Mouse (Mus musculus) neural tube, embryonic 14.5 days (tissue): ENCODE results near the gene Setd2. TPM values are rescaled to one million over a fixed set of nuclear protein-coding genes. Genes with fewer than 3 reads are reported as not detected.

Experiments used
- ATAC-seq: fragments of 200-750 bp; cut with Nextera tagmentation; 2 replicates; pipeline ENCODE4 v1.8.0; 2017; ENCODE audit warnings: low read depth, mild to moderate bottlenecking, moderate TSS enrichment, moderate library complexity
- H3K27ac ChIP-seq: fragments of 300-500 bp; sonication (generic); 2 replicates; pipeline ENCODE4 v1.5.1; 2014; ENCODE audit warnings: low read depth, mild to moderate bottlenecking, control low read depth, low read length, moderate library complexity, mixed read lengths
- H3K27me3 ChIP-seq: fragments of 300-500 bp; sonication (generic); 2 replicates; pipeline ENCODE4 v1.6.1; 2014; ENCODE audit warnings: low read length; ENCODE audit not compliant: control insufficient read depth, insufficient read depth
- H3K36me3 ChIP-seq: fragments of 300-500 bp; sonication (generic); 2 replicates; pipeline ENCODE4 v1.6.1; 2014; ENCODE audit warnings: low read length, mixed read lengths; ENCODE audit not compliant: control insufficient read depth, insufficient read depth
- H3K4me1 ChIP-seq: fragments of 300-500 bp; sonication (generic); 2 replicates; pipeline ENCODE4 v1.6.1; 2014; ENCODE audit warnings: low read length; ENCODE audit not compliant: control insufficient read depth, insufficient read depth
- H3K4me2 ChIP-seq: fragments of 300-500 bp; sonication (generic); 2 replicates; pipeline ENCODE4 v1.6.1; 2014; ENCODE audit warnings: mild to moderate bottlenecking, low read depth, low read length, control low read depth
- H3K4me3 ChIP-seq: fragments of 300-500 bp; sonication (generic); 2 replicates; pipeline ENCODE4 v1.5.1; 2014; ENCODE audit warnings: low read depth, low read length, control low read depth, mixed read lengths
- H3K9ac ChIP-seq: fragments of 300-500 bp; sonication (generic); replicated peaks from 2 replicates; pipeline ENCODE4 v1.6.1; 2014; ENCODE audit warnings: low read depth, mild to moderate bottlenecking, control low read depth, low read length, mixed read lengths
- H3K9me3 ChIP-seq: fragments of 300-500 bp; sonication (generic); 2 replicates; pipeline ENCODE4 v1.6.1; 2016; ENCODE audit warnings: low read length; ENCODE audit not compliant: control insufficient read depth
- WGBS: fragments of 180-500 bp; shearing (Covaris S2); extraction: QIAGEN DNeasy Blood & Tissue Kit; methylation state at CpG from one replicate; pipeline ENCODE4 v1.1.7; 2014; 5-methylcytosine and 5-hydroxymethylcytosine counted together
- polyA plus RNA-seq: library from polyadenylated mRNA; unstranded; fragments of >200 nt; fragmentation: Nextera tagmentation; extraction: Ambion mirVana; gene quantifications from 2 replicates; pipeline ENCODE4 v1.2.1, GENCODE M21; 2014

Setd2 gene
- polyA plus RNA-seq, 1 experiment from 2014 or later: 56.6 TPM

DNA sequence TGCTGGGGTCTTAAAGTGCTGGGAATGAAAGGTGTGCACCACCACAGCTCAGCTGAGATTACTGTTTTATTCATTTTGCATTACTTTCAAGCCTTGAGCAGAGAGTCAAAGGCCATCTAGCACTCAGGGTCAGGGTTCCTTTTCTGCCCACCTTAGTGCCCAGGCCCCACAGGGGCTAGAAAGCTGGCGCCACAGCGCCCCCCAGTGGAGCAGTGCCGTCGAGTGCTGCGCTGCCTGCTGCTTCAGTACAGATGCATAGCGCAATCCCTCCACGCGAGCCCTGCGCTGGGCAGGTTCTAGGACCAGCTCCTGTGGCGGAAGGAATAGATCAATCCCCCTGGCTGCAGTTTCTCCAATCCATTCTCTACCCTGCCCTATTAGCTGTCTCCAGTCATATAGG lies 98.8 kb downstream of the Setd2 start:
- 6% methylated on average over 10 of the region's 10 CpGs for whole genome bisulfite sequencing
- peak overlapping the region; percentile 24; the same call in 1 of the 2 replicates for H3K4me3 ChIP-seq
- peak overlapping the region; percentile 49 for H3K4me2 ChIP-seq
- H3K4me1 ChIP-seq: 0 out of 2 replicates have a peak, but pooled peaks cover 8% of the 10 kb centered on the region
- H3K9ac ChIP-seq: peak overlapping the region; percentile 39; the same call in 1 of the 2 replicates
- no peaks in the 10 kb centered on the region for H3K27me3 ChIP-seq
- H3K9me3 ChIP-seq: no peaks in the 10 kb centered on the region
- peak; percentile 56; the same call in 1 of the 2 replicates for ATAC-seq
- H3K27ac ChIP-seq: no peak overlapping the region
- no peaks in the 10 kb centered on the region for H3K36me3 ChIP-seq

DNA sequence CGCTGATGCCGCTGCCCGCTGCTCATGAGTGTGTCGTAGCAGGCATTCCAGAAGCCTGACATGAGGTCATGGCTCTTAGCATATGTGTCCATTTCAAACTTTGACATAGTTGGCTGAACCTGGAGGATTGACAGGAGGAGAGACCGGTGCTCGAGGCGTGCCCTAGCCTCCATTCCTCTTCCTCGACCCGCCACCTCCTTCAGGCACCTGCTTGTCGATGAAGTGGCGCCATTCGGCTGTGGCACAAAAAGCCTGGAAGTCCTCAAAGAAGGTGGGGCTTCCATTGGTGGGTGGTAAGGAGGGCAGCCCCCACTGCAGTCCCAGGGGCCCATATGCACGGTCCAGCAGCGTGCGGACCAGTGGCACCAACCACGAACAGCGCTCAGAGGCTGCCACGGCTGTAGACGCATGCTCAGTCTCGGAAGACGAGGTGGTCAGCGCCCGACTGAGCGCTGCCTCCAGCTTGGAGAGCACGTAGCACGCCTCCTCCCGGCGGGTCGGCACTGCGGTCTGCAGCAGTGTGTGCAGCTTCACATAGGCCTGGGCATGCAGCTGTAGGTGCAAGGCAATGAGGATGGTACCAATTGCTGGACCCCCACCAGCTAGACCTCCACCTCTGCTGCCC lies 99.4 kb downstream of the Setd2 start:
- Histone ChIP-seq H3K4me3 (peak overlapping the region; percentile 24), H3K9me3 (no peaks in the 10 kb centered on the region), H3K4me1 (0 out of 2 replicates have a peak, but pooled peaks cover 8% of the 10 kb centered on the region), H3K27ac (no peak overlapping the region), H3K9ac (peak overlapping the region; percentile 39; the same call in 1 of the 2 replicates), H3K36me3 (no peaks in the 10 kb centered on the region), H3K4me2 (peak overlapping the region; percentile 49), H3K27me3 (no peaks in the 10 kb centered on the region)
- WGBS: 19% methylated on average over 30 of the region's 30 CpGs
- ATAC-seq: peak; percentile 66

DNA sequence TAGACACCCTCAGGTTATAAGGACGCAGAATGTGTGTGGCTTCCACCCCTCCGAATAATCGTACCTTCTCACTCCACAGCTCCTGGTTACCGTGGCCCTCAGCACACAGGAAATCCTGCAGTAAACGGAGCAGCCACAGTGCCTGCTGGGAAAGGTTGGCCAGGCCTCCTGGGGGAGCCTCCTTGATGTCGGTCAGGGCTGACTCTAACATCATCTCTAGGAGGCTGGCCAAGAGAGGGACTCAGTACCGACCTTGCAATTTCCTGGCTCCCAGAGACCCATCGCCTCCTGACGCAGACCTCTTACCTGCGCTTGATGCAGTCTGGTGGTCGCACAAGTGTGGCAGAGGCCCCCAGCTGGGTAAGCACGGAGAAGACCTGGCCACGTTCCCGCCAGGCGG lies 100.3 kb downstream of the Setd2 start:
- Histone ChIP-seq H3K4me3 (no peak overlapping the region), H3K9me3 (no peaks in the 10 kb centered on the region), H3K27ac (no peak overlapping the region), H3K36me3 (no peaks in the 10 kb centered on the region), H3K9ac (no peak overlapping the region), H3K27me3 (no peaks in the 10 kb centered on the region), H3K4me2 (no peak overlapping the region), H3K4me1 (0 out of 2 replicates have a peak, but pooled peaks cover 8% of the 10 kb centered on the region)
- ATAC-seq: no peak
- 85% methylated on average over 15 of the region's 15 CpGs for WGBS

DNA sequence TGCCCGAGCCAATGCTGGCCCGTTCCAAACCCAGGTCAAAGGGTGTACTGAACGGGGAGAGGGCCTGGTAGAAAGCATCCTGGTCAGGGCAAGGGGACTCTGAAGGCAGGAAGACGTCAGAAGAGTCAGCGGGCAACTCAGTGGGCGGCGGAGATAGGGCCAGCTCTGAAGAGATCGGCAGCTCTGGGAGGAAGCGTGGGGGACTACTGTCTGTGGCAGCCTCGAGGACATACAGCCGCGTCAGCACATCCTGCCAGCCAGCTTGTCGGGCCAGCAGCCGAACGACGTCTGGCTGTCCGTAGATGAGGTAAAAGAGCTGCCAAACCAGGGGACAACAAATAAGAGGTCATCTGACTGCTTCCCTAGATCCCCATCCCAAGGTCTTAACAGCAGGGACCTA lies 101.5 kb downstream of the Setd2 start:
- Histone ChIP-seq H3K4me3 (no peak overlapping the region), H3K4me1 (0 out of 2 replicates have a peak, but pooled peaks cover 8% of the 10 kb centered on the region), H3K9me3 (no peaks in the 10 kb centered on the region), H3K9ac (no peak overlapping the region), H3K4me2 (no peak overlapping the region), H3K27ac (no peak overlapping the region), H3K36me3 (no peaks in the 10 kb centered on the region), H3K27me3 (no peaks in the 10 kb centered on the region)
- ATAC-seq: no peak
- 83% methylated on average over 17 of the region's 17 CpGs for WGBS

DNA sequence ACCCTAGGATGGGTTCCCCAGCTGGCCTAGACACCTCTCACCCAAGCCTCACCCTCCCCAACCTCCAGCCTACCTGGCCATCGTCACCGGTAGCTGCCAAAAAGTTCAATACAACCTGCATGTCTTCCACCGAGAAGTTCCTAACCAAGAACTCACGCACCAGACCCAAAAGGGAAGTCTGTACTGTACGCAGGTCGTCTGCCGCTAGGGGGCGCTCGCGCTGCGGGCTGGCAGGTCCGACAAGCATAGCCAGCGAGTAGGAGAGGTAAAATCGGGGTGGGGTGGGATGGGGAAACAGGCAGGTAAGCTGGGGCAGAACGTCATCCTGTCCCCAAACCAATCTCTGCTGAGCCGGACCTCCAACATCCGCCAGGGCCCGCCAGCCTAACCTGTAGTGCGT lies 102.8 kb downstream of the Setd2 start:
- no peak overlapping the region for H3K27ac ChIP-seq
- no peak overlapping the region for H3K4me3 ChIP-seq
- no peak overlapping the region for H3K9ac ChIP-seq
- H3K4me2 ChIP-seq: no peak overlapping the region
- 0 out of 2 replicates have a peak, but pooled peaks cover 8% of the 10 kb centered on the region for H3K4me1 ChIP-seq
- no peak for ATAC-seq
- no peaks in the 10 kb centered on the region for H3K9me3 ChIP-seq
- H3K27me3 ChIP-seq: no peaks in the 10 kb centered on the region
- no peaks in the 10 kb centered on the region for H3K36me3 ChIP-seq
- WGBS: 11% methylated on average over 19 of the region's 19 CpGs

DNA sequence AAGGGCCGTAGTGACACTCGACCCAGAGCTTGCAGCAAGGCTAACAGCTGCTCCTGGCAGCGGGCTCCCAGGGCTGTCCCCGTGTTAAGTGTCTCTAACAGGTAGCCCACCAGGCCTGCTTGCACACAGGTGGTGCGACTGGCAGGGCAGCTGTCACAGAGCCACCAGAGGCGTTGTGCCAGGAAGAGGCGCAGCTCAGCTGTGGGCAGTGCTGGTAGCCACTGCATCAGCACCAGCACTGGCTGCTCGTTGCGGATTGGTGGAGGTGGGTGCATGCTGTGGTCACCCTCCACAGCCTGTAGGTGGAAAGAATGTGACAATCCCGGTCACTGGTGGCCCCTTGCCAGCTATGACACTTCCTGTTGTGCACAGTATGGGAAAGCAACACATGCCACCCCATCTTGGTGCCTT lies 106.2 kb downstream of the Setd2 start:
- Histone ChIP-seq H3K4me2 (no peak overlapping the region), H3K27ac (no peak overlapping the region), H3K4me3 (no peak overlapping the region), H3K27me3 (no peaks in the 10 kb centered on the region), H3K36me3 (no peaks in the 10 kb centered on the region), H3K9me3 (no peaks in the 10 kb centered on the region), H3K4me1 (no peaks in the 10 kb centered on the region), H3K9ac (no peak overlapping the region)
- no peak for ATAC-seq
- WGBS: 85% methylated on average over 10 of the region's 10 CpGs

DNA sequence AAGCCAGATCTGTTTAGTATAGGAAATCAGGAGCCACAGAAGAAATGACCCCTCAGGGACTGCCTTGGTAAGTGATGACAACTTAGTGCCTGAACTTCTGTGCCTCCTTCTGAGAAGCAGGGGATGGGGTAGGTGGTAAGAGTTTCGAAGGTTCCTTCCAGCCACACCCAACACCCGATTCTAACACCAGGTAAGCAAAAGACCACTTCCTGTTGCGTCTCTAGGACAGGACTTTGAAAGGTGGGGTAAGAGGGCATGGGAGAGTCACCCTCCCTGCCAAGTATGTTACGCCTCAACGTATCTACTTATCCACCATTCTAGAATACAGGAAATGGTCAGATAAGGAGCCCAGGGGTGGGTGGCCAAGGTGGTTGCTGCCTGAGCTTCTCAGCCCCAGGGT lies 108.6 kb downstream of the Setd2 start:
- H3K27me3 ChIP-seq: no peaks in the 10 kb centered on the region
- H3K4me2 ChIP-seq: no peak overlapping the region
- no peak overlapping the region for H3K9ac ChIP-seq
- no peaks in the 10 kb centered on the region for H3K4me1 ChIP-seq
- no peak overlapping the region for H3K27ac ChIP-seq
- H3K4me3 ChIP-seq: no peak overlapping the region
- no peak for ATAC-seq
- 91% methylated on average over 5 of the region's 5 CpGs for WGBS
- no peaks in the 10 kb centered on the region for H3K36me3 ChIP-seq
- no peaks in the 10 kb centered on the region for H3K9me3 ChIP-seq

DNA sequence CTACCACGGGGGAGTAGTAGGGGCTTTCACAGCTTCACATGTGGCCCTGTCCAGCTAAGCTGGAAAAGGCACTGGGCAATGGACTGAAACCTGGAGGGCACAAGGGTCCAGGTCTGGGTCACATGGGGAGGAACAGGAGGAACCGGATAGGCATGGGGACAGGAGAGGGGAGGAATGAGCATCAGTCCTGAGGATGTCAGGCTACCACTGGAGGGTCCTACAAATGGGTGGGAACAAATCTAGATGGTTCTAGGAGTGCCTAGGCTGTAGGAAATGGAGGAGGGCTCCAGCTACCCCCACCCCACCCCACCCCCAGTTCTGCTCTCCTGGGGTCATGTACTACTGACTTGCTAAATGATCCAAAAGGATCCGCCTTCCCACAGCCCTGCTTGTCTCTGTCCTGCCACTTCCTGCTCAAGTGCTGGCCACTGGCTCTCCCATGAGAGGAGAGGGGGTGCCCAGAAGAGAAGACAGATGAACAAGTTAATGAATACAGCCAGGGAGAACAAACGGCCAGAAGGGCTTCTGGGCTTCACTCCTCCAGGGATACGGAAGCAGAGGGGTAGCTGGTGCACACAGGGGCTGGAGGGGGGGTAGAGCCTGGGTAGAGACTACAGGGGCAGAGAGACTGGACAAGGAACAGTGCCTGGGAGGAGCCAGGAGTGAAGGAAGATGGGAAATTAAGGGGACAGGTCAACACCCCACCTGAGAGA lies 110.6 kb downstream of the Setd2 start:
- H3K4me3 ChIP-seq: no peak overlapping the region
- H3K36me3 ChIP-seq: no peaks in the 10 kb centered on the region
- H3K4me1 ChIP-seq: no peaks in the 10 kb centered on the region
- no peak overlapping the region for H3K4me2 ChIP-seq
- no peak overlapping the region for H3K9ac ChIP-seq
- 52% methylated on average over 5 of the region's 5 CpGs for whole genome bisulfite sequencing
- H3K27ac ChIP-seq: no peak overlapping the region
- no peaks in the 10 kb centered on the region for H3K9me3 ChIP-seq
- no peaks in the 10 kb centered on the region for H3K27me3 ChIP-seq
- no peak for ATAC-seq

DNA sequence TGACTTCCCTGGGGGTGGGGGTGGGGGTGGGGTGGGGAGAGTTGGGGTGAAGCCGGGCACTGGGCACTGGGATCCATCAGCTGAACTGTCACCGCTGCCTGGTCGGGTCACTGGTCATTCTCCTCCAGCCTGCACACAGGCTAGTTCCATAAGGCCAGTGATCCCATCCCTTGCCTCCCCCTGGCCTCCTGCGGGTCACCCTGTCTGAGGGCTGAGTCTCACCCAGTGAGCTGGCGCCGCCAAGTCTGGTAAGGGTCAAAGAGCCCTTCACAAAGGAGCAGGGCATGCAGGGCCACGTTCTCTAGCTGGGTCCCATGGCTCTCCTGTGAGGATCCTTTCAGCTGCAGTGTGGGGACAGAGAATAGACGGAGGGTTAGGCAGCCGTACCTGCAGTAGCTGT lies 111.4 kb downstream of the Setd2 start:
- no peak overlapping the region for H3K27ac ChIP-seq
- no peak overlapping the region for H3K4me2 ChIP-seq

More for the DNA sequence above, 111.4 kb downstream of the Setd2 start:
- Histone ChIP-seq H3K27me3 (no peaks in the 10 kb centered on the region), H3K4me1 (no peaks in the 10 kb centered on the region), H3K9ac (no peak overlapping the region), H3K36me3 (no peaks in the 10 kb centered on the region), H3K9me3 (no peaks in the 10 kb centered on the region), H3K4me3 (no peak overlapping the region)
- WGBS: 77% methylated on average over 9 of the region's 9 CpGs
- no peak for ATAC-seq
